Mouse (Mus musculus) c-Kit-positive CD71-positive TER-119-positive erythroid progenitor cells, embryonic 14.5 days (primary cell): ENCODE measurements at regions not wholly inside any gene's neighbourhood (a gene's known extent, or its start where the extent isn't known, plus 50 kb on each side); places are given as distances from the start of the nearest gene placed in this dataset.

Source experiments
- DNase-seq: peaks from one replicate; pipeline ENCODE4 v3.0.0-alpha.2; 2013; ENCODE audit warnings: low spot score

GRCm38 (mm10) chrX:146231866-146232590, 727.0 kb upstream of the Amot start:
- peak; percentile 36 for DNase-seq

DNA sequence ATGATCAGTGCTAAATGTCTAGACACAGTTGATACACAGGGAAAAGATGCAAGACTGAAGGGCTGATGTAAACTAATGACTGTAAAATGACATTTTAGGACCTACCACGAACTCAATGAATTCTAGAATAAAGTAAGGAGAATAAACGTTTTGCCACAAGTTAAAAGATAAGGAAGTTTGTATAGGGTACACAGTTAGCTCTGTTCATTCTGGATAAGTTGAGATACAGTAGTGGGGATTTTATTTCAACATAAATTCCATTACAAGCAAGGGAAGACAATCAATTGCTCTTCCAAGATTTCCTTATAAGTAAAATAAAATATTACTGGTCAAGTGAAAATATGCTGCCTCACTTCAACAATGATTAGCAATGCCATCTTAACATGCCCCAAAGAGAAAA, 727.8 kb upstream of the Amot start:
- DNase-seq = no peak

DNA sequence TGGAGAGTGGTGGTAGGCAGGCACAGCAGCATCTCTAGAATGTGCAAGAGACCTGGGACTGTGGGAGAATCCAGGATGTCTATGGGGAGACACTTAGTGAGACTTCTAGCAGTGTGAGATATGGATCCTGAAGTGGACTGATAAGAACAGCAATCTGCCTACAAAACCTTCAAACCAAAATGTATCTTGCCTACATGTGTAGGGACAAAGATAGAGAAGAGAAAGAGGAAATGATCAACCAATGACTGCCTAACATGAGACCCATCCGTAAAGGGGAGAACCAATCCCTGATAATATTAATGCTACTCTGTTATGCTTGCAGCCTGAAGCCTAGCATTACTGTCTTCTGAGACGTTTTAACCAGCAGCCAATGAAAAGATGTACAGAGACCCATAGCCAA, 706.6 kb upstream of the Htr2c start:
- DNase-seq = no peak
